Mouse (Mus musculus) brain, embryonic 14.5 days (tissue): ENCODE measurements around the gene Nomo1.

ENCODE experiments used
- CTCF ChIP-seq: fragments of 200-500 bp; IDR thresholded peaks from 2 replicates; pipeline ENCODE4 v1.5.1; 2012; ENCODE audit warnings: inconsistent platforms, mild to moderate bottlenecking, moderate library complexity, borderline replicate concordance; ENCODE audit not compliant: insufficient read depth, insufficient read length; ENCODE audit errors: extremely low read depth
- POLR2A ChIP-seq: fragments of 200-500 bp; IDR thresholded peaks from 2 replicates; pipeline ENCODE4 v1.6.1; 2012; ENCODE audit warnings: mild to moderate bottlenecking, inconsistent platforms, borderline replicate concordance; ENCODE audit not compliant: poor library complexity, insufficient read depth, insufficient read length, severe bottlenecking; ENCODE audit errors: extremely low read depth

GRCm38 (mm10) chr7:46077675-46078074 lies 44.2 kb downstream of the Nomo1 start:
- TF ChIP-seq POLR2A, result no peak
- 0 out of 2 replicates have a peak, but pooled peaks have one; percentile 7 for TF ChIP-seq CTCF
